Mouse (Mus musculus): Measurements from ENCODE around the gene Npdc1.
"Not testable (repeated sequence)": the region's sequence is repeated elsewhere in the genome, so short reads cannot be mapped to it uniquely, and the experiment has no call there.

The Npdc1 gene

DNA sequence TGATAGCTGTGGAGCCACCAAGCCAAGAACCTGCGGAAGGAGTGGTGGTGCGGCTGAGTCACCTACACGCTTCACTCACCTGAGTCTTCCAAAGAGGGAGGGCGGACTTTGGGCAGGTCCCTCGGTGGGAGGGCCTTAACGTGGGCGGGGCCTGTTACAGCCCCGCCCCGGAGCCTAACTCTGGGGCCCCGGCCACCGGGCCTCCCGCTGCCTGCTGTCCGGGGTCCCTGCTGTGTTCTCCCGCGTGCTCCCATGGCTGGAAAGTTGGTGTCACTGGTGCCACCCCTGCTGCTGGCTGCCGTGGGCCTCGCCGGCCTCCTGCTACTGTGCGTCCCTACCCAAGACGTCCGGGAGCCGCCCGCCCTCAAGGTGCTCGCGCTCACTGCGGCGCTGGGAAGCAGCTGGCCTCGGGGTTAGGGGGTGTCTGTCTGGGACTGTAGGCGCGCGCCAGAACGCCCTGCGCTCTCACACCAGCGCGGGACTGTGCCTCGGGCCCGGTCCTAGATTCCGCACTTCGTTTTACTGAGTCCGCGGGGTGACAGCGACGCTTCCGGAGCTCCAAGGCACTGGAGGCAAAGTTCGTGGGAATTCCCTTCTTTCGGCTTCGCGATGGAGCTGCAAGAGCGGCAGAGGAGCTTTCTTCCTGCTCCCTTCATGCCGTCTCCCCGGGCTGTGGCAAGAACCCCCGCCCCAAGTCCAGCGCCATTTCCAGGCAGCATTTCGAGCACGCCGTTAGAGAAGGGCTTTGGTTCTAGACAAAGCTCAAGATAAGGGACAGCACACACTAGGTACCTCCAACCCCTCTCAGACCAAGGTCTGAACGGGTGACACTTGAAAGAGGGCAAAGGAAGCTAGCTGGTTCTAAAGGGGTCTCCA, 3.2 kb upstream of the Npdc1 start, which contains the start of gene Entpd2:
Gene Entpd2 (plus strand): TSS at position 154 of the 876 bp plus-strand sequence.
- no peak for DNase-seq

GRCm38 (mm10) chr2:25396597-25396983, 2.6 kb upstream of the Npdc1 start:
- no peak for DNase-seq

DNA sequence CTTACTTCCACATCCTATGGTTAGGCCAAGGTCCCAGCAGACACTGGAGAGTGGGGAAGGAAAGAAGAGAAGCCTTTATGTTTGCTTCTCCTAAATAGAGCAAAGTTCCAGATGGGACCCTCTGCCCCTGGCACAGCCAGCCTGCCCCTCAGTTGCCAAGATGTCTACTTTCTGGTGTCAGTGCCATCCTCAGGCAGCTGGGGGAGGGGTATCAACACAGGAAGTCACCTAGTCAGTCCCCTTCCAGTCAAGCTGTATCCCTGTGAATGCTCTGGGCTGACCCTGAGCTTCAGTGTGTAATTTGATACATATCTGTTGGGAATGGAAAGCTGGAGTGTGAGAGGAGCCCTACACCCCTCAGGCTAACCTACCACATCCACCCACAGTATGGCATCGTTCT, 2.1 kb upstream of the Npdc1 start:
- DNase-seq: no peak

DNA sequence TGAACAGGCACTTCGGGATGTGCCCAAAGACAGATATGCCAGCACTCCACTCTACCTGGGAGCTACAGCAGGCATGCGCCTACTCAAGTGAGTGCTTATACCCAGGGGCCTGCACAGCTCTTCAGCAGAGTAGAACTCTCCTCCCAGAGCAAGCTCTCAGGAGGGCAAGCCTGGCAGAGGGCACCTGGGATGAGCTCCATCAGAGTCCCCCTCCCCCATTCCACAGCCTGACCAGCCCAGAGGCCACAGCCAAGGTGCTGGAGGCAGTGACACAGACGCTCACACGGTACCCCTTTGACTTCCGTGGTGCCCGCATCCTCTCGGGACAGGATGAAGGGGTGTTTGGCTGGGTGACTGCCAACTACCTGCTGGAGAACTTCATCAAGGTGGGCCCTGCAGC, 1.1 kb upstream of the Npdc1 start:
- DNase-seq: no peak

DNA sequence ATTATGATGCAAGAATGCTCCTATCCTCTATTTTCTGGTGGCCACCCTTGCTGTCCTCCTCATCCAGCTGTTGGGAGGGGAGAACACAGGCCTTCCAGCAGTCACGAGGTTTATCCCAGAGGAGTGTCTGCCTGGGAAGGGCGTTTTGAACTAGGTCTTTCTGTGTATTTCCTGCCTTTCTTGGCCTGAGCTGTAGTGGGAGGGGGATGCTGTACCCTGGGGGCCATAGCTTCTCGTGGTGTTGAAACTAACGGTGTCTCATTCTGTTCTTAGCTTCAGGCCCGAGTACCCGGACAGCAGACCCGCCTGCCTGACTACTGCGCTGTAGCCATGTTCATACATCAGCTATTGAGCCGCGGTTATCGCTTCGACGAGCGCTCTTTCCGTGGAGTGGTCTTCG, 1.1 kb downstream of the Npdc1 start:
- no peak for DNase-seq

- no peak for DNase-seq
These were observed 1.6 kb downstream of the Npdc1 start for GRCm38 (mm10) chr2:25400764-25401163.

DNA sequence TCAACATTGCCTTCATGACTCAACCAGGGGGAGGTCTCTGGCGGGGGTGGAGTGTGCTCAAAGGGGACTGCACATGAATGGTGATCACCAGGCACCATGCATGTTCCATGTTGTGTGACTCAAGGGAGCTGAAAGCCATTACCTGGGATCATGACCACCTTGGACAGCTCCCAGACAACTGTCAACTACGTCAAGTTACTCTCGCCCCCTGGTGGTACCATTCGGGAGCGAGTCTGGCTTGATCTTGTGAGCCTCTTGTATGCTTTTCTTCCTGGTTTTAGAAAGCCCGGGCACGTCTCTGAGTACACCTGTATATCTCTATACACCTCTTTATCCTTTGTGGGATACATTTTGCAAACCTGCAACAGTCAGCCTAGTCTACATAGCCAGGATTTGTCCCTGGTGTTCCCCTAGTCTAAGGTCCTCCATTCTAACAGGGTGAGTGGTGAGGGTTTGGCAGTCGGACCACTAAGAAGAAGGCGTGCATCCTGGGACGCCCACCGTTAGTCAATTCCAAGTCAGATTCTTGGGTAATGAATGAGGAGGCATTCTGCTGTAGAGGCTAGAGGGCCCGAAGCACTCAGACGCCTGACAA, 3.3 kb downstream of the Npdc1 start:
- peak; percentile 50 to 62 for DNase-seq

- DNase-seq: peak in 1 of 2 experiments; percentile 39
These were observed 3.9 kb downstream of the Npdc1 start for GRCm38 (mm10) chr2:25402972-25403601.

DNA sequence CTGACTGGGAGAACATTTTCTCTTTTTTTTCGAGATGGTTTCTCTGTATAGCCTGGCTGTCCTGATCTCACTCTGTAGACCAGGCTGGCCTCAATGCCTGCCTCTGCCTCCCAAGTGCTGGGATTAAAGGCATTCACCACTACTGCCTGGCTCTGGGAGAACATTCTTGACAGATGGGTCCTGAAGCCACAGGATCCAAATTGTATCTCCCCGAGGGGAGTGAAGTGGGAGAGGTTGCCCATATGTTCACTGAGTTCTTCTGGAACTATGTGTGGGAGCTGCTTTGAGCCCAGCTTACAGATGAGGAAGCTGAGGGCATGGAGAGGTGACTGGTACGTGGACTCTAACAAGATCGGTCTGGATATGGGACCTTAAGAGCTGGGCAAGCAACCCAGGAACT, 4.8 kb downstream of the Npdc1 start:
- DNase-seq: no peak

- no peak for DNase-seq
These were observed 9.8 kb downstream of the Npdc1 start for GRCm38 (mm10) chr2:25408908-25409307.

DNA sequence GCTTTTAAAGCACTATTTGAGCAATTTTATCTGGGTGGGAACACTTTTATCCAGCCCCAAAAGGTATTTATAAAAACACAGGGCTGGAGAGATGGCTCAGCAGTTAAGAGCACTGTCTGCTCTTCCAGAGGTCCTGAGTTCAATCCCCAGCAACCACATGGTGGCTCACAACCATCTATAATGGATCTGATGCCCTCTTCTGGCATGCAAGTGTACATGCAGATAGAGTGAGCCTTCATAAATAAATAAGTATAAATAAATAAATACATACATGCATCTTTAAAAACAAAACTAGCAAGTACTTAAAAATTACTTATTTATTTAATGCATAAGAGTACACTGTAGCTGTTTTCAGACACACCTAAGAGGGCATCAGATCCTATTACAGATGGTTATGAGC, 14.3 kb downstream of the Npdc1 start:
- not testable (repeated sequence) for DNase-seq

DNA sequence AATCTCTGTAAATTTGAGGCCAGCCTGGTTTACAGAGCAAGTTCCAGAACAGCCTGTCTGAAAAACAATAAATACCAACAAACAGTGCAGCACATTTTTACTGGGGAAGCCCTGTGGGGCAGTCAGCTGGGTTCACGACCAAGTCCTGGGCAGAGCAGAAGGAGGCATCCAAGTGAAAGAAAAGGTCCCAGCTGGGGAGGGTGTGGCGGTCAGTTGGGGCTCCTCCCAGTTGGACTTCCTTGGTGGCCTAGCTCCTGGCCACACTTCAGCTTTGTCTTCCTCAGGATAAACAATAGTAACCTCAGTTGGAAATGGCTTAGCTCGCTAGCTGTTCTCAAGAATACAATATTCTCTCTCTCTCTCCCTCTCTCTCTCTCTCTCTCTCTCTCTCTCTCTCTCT, 18.3 kb downstream of the Npdc1 start:
- no peak for DNase-seq

GRCm38 (mm10) chr2:25421896-25422295, 22.7 kb downstream of the Npdc1 start:
- no peak for DNase-seq

DNA sequence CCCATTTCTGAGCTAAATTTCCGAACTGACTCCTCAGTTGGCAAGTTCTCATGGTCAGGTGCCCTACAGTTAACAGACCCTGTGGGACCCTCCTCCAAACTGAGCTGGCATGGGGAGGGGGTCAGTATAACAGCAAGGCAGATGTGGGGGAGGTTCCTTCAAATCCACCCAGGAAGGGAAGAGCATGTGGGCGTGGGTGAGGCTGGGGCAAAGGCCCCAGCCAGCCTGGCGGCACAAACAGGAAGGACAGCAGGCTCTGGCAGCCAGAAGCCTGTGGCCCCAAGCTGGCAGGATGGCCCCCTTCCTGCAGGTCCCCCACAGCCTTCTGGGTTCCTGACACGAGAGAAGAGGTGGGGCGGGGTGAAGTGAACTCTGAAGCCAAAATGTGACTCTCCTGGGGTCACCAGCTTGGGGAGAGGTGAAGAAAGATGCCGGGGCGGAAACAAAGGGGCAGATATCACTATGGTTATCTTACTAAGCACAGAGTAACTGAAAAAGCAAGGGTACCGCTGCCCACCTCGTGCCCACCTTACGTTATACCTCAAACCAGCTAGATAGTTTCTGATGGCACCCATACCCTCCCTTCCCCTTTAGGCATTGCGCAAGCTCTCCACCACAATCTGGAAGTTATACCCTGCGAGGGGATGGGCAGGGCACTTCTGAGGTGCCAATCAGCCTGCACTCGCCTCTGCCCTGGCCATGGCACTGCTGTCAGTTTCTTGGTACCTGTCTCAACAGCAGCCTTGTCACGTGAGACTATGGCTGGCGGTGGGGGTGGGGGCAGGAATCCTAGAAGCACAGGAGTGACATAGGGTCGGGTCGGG, 23.6 kb downstream of the Npdc1 start, which contains the start of gene Fut7:
Gene Fut7 (plus strand): TSS at position 681 of the 824 bp plus-strand sequence.
- peak in 1 of 2 experiments; percentile 43 for DNase-seq

GRCm38 (mm10) chr2:25423626-25424025, 24.5 kb downstream of the Npdc1 start:
- no peak for DNase-seq

DNA sequence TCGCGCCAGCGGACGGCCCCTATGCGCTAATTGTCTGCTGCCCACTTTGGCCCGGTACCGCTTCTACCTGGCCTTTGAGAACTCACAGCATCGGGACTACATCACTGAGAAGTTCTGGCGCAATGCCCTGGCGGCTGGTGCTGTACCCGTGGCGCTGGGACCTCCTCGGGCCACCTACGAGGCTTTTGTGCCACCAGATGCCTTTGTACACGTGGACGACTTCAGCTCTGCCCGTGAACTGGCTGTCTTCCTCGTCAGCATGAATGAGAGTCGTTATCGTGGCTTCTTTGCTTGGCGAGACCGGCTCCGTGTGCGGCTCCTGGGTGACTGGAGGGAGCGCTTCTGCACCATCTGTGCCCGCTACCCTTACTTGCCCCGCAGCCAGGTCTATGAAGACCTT, 26.3 kb downstream of the Npdc1 start:
- no peak for DNase-seq

DNA sequence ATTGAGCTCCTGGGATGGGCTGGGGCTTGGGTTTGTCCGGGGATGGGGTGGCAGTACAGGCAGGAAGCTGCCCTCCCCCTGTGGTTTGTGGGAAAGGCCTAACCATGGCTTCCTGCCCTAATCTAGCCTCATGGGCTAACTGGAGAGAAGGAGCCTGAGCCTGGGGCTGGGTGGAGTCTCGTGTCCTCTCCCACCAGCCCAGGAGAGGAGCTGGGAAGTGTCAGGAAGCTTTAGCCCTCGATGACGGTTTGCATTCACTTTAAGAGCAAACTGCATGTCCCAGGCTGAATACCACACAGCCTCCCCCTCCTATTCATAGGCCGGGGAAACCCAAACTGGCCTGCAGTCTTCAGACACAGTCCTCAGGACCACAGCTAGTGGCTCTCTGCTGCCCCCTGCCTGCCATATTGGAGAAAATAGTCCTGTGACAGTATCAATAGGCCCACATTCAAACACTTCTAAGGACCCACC, 27.6 kb downstream of the Npdc1 start:
- DNase-seq: peak in 1 of 2 experiments; percentile 40

DNA sequence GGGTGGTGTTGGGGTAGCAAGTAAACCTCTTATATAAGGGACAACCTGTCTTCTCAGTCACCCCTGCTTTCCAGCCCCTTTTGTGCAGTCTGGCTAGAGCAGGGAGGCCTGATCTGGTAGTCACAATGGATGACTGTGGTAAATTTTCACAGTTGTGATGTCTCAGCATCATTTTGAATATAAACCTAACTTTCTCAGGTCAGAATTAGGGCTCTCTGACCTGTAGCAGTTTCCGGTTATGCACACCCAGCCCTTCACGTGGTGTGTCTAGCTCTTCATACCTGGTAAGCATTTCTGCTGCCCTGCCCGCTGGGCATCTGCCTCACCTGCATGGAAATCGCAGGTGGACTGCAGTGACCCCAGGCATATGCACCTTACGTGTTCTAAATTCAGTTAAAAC, 28.1 kb downstream of the Npdc1 start:
- DNase-seq: no peak

- DNase-seq: peak; percentile 89 to 90
These were observed 29.5 kb downstream of the Npdc1 start, which contains the start of gene Abca2 for GRCm38 (mm10) chr2:25428442-25429236. Gene Abca2 (plus strand): TSS chr2:25428703.

DNA sequence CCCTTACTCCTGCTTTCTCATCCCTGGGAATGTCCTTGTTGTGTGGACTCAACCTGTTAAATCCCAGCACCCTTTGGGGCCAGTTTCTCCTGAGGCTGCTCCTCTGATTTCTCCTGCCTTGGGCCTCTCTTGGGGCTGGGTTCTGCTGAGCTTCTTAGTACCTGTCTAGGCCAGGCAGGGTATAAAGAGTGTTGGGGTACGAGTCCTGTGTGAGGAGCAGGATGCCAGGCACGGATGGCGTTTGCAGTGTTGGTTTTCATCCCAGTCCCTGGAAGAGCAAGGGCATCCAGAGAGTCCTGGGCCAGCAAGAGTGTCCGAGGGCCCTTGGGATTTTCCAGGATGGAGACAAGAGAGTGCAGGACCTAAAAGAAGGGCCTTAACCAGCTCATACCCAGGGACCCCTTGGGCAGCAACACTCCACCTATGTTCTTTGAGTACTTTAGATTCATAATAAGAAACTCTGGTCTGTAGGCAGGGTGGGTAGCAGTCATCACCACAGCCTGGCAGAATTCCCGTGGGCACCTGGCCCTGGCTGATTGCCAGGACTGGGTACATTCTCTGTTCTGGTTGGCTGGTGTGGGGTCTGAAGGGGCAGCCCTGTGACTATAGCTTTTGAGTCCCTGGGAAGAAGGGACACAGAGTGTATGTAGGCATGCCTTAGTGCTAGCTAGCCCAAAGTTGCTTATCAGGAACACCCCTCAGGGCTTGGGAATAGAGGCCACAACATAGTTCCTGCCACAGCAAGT, 30.5 kb downstream of the Npdc1 start:
- no peak for DNase-seq

All from thymus, adult 18-20 months (tissue).